Mouse (Mus musculus) G1E (cell line): ENCODE measurements around the gene Golph3.

Experiments
- GATA1 ChIP-seq: IDR thresholded peaks from 2 replicates; pipeline ENCODE4 v1.6.1; 2012; ENCODE audit warnings: borderline replicate concordance, low read length, inconsistent platforms, mixed read lengths
- TAL1 ChIP-seq: conservative IDR thresholded peaks from 2 replicates; pipeline ENCODE4 v1.6.1; 2012; ENCODE audit warnings: low read depth, low read length, inconsistent platforms, mixed read lengths

DNA sequence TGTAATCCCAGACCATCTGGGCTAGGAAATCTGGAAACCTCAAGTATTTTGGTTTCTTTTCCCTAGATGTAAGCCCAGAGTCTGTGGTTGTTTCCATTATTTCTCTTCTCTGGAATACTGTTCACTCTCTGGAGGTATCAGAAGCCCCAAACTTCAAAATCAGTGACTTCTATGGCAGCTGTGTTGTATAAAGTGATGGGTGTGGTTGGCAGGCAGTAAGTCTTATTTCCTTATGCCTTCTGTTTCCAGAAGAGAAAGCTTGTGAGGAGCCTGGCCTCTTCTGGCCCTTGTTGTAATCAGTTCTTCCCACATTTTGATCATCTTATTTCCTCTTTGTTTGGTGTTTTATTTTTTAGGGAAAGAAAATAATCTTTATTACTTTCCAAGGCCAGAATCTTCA lies 9.6 kb downstream of the Golph3 start:
- no peak for TF ChIP-seq GATA1
- TF ChIP-seq TAL1 = no peak
